Mouse (Mus musculus) hematopoietic stem cell, adult 5-6 weeks (primary cell): ENCODE data around the gene Hsdl2. TPM values are rescaled to one million over a fixed set of nuclear protein-coding genes. Genes with fewer than 3 reads are reported as not detected.

Experiments
- ATAC-seq, 2 experiments: fragments of 125-278 bp in 1 of 2; replicated peaks in 1 of 2; 2 replicates each; pipeline ENCODE4 v1.8.0; 2016 to 2017; ENCODE audit warnings: inconsistent platforms in 2 of 2, mild to moderate bottlenecking in 2 of 2, moderate number of reproducible peaks in 2 of 2, low read depth in 1 of 2, moderate TSS enrichment in 1 of 2; ENCODE audit not compliant: low FRiP score in 2 of 2, poor library complexity in 2 of 2, severe bottlenecking in 2 of 2, insufficient read depth in 1 of 2, low TSS enrichment in 1 of 2
- total RNA-seq: library from RNA; stranded (forward); fragments of 172-1452, 232-1000 nt; gene quantifications from 2 replicates; pipeline ENCODE4 v1.2.3, GENCODE M21; 2017

Hsdl2 gene
- total RNA-seq, 1 experiment from 2014 or later: 33.6 TPM

- ATAC-seq: no peak
Measured at GRCm38 (mm10) chr4:59644992-59645391, 63.6 kb downstream of the Hsdl2 start.

GRCm38 (mm10) chr4:59645610-59646009, 64.2 kb downstream of the Hsdl2 start:
- no peak for ATAC-seq

GRCm38 (mm10) chr4:59646020-59646696, 64.8 kb downstream of the Hsdl2 start:
- ATAC-seq: no peak

- no peak for ATAC-seq
Measured at GRCm38 (mm10) chr4:59649119-59649518, 67.8 kb downstream of the Hsdl2 start.

GRCm38 (mm10) chr4:59652166-59652681, 70.9 kb downstream of the Hsdl2 start:
- ATAC-seq: no peak

- no peak for ATAC-seq
Measured at GRCm38 (mm10) chr4:59656061-59656642, 74.8 kb downstream of the Hsdl2 start.

- no peak for ATAC-seq
Measured at GRCm38 (mm10) chr4:59662163-59662562, 80.8 kb downstream of the Hsdl2 start.

- ATAC-seq: no peak
Measured at GRCm38 (mm10) chr4:59663451-59663850, 82.1 kb downstream of the Hsdl2 start.

- ATAC-seq: no peak
Measured at GRCm38 (mm10) chr4:59666550-59667317, 85.4 kb downstream of the Hsdl2 start.

GRCm38 (mm10) chr4:59668050-59668449, 86.7 kb downstream of the Hsdl2 start:
- no peak for ATAC-seq

Other genes starting within 250 kb of the Hsdl2 start
- gene Susd1, start 142.9 kb upstream of the Hsdl2 start, total RNA-seq: 130 and 131 TPM in 2 replicates
- 215 and 216 TPM in 2 replicates for gene Ptbp3, start 32.2 kb upstream of the Hsdl2 start, total RNA-seq
- gene E130308A19Rik, start 44.6 kb downstream of the Hsdl2 start, total RNA-seq: 9.4 TPM in 2 replicates
- 48.5 and 65.8 TPM in 2 replicates for gene Inip, start 220.0 kb downstream of the Hsdl2 start, total RNA-seq
- gene Snx30, start 224.3 kb downstream of the Hsdl2 start, total RNA-seq: 42.3 and 45.7 TPM in 2 replicates